Mouse (Mus musculus) liver, embryonic 14.5 days (tissue): ENCODE results near the gene Gm49661. TPM values are rescaled to one million over a fixed set of nuclear protein-coding genes. Genes with fewer than 3 reads are reported as not detected.

ENCODE experiments used
- ATAC-seq: fragments of 200-750 bp; cut with Nextera tagmentation; 2 replicates; pipeline ENCODE4 v1.8.0; 2017; ENCODE audit warnings: moderate number of reproducible peaks, mild to moderate bottlenecking, moderate library complexity; ENCODE audit not compliant: insufficient read depth
- DNase-seq, 3 experiments: peaks; one replicate each; pipeline ENCODE4 v3.0.0-alpha.2; 2012 to 2013; ENCODE audit warnings: low read depth in 3 of 3, low spot score in 3 of 3
- H3K27ac ChIP-seq: fragments of 300-500 bp; sonication (generic); 2 replicates; pipeline ENCODE4 v1.5.1; 2014; ENCODE audit warnings: moderate library complexity, mild to moderate bottlenecking, control low read depth, inconsistent platforms
- H3K27me3 ChIP-seq: fragments of 300-500 bp; sonication (generic); 2 replicates; pipeline ENCODE4 v1.6.1; 2014; ENCODE audit warnings: mild to moderate bottlenecking, low read length, moderate library complexity; ENCODE audit not compliant: control insufficient read depth, insufficient read depth
- H3K36me3 ChIP-seq: fragments of 300-500 bp; sonication (generic); replicated peaks from 2 replicates; pipeline ENCODE4 v1.6.1; 2014; ENCODE audit warnings: low read depth; ENCODE audit not compliant: control insufficient read depth, insufficient read depth
- H3K4me1 ChIP-seq, 2 experiments: fragments of 200-500 bp in 1 of 2; fragments of 300-500 bp in 1 of 2; sonication (generic) in 1 of 2; replicated peaks; 2 replicates each; pipeline ENCODE4 v1.6.1; 2012 to 2014; ENCODE audit warnings: antibody characterized with exemption in 1 of 2, inconsistent platforms in 1 of 2, low read length in 1 of 2; ENCODE audit not compliant: control insufficient read depth in 2 of 2, insufficient read depth in 2 of 2
- H3K4me2 ChIP-seq: fragments of 300-500 bp; sonication (generic); 2 replicates; pipeline ENCODE4 v1.6.1; 2014; ENCODE audit warnings: low read depth, mild to moderate bottlenecking, control low read depth, moderate library complexity
- H3K4me3 ChIP-seq, 2 experiments: fragments of 200-500 bp in 1 of 2; fragments of 300-500 bp in 1 of 2; sonication (generic) in 1 of 2; 2 replicates each; pipeline ENCODE4 v1.5.1; 2012 to 2014; ENCODE audit warnings: low read depth in 2 of 2, low read length in 2 of 2, mild to moderate bottlenecking in 2 of 2, control low read depth in 1 of 2, inconsistent platforms in 1 of 2, moderate library complexity in 1 of 2; ENCODE audit not compliant: insufficient read depth in 1 of 2
- H3K9ac ChIP-seq: fragments of 300-500 bp; sonication (generic); replicated peaks from 2 replicates; pipeline ENCODE4 v1.6.1; 2014; ENCODE audit warnings: mild to moderate bottlenecking, control low read depth, moderate library complexity
- H3K9me3 ChIP-seq: fragments of 300-500 bp; sonication (generic); 2 replicates; pipeline ENCODE4 v1.6.1; 2016; ENCODE audit warnings: low read length, mixed read lengths; ENCODE audit not compliant: control insufficient read depth
- CTCF ChIP-seq: IDR thresholded peaks from 2 replicates; pipeline ENCODE4 v1.5.1; 2016; ENCODE audit warnings: antibody characterized with exemption, low read depth, control low read depth
- EP300 ChIP-seq: IDR thresholded peaks from 2 replicates; pipeline ENCODE4 v1.6.1; 2016; ENCODE audit warnings: antibody characterized with exemption, low read depth
- WGBS: fragments of 180-500 bp; shearing (Covaris S2); extraction: QIAGEN DNeasy Blood & Tissue Kit; methylation state at CpG from one replicate; pipeline ENCODE4 v1.1.7; 2014; ENCODE audit not compliant: insufficient replicate concordance; 5-methylcytosine and 5-hydroxymethylcytosine counted together
- polyA plus RNA-seq, 2 experiments: library from polyadenylated mRNA; depleted of rRNA in 1 of 2; stranded (reverse) in 1 of 2; unstranded in 1 of 2; fragments of >200 nt; fragmentation: Nextera tagmentation in 1 of 2; extraction: Ambion mirVana in 1 of 2; gene quantifications; 2 replicates each; pipeline versions ENCODE4 v1.2.1 to v1.2.3; 2012 to 2014

The Gm49661 gene
- polyA plus RNA-seq, 2 experiments, result not detected

DNA sequence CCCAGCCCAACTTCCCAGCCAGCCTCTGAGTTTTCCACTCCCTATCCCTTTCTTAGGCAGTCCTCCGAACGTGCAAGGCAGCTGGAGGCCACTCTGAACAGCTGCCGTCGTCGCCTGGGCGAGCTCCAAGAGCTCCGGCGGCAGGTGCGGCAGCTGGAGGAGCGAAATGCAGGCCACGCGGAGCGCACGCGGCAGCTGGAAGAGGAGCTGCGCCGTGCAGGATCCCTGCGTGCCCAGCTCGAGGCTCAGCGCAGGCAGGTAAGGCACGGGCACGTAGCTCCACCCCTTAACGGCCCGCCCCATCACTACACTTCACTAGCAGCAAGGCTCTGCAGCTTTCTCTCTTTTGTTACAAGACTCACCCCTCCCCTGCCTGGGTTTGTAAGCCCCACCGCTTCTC, 26.4 kb upstream of the Gm49661 start:
- H3K4me3 ChIP-seq, result no peak overlapping the region
- no peak overlapping the region for H3K9ac ChIP-seq
- peaks cover 5 to 11% of the 10 kb centered on the region in 2 experiments for H3K4me1 ChIP-seq
- H3K9me3 ChIP-seq, result no peaks in the 10 kb centered on the region
- no peaks in the 10 kb centered on the region for H3K36me3 ChIP-seq
- no peak overlapping the region for H3K27ac ChIP-seq
- no peak overlapping the region for H3K4me2 ChIP-seq
- no peak for TF ChIP-seq EP300
- no peaks in the 10 kb centered on the region for H3K27me3 ChIP-seq
- ATAC-seq (no peak), DNase-seq (no peak)
- WGBS, result 59% methylated on average over 25 of the region's 25 CpGs

GRCm38 (mm10) chr8:84994375-84994774, 25.1 kb upstream of the Gm49661 start:
- Histone ChIP-seq H3K9me3 (no peaks in the 10 kb centered on the region), H3K27me3 (no peaks in the 10 kb centered on the region), H3K4me1 (peaks cover 8 to 14% of the 10 kb centered on the region in 2 experiments), H3K4me2 (no peak overlapping the region), H3K36me3 (no peaks in the 10 kb centered on the region), H3K9ac (no peak overlapping the region), H3K4me3 (no peak overlapping the region), H3K27ac (no peak overlapping the region)
- ATAC-seq (no peak), DNase-seq (no peak)
- 88% methylated on average over 9 of the region's 9 CpGs for WGBS
- TF ChIP-seq EP300, result no peak
- no peak for TF ChIP-seq CTCF

GRCm38 (mm10) chr8:84990836-84991235, 21.6 kb upstream of the Gm49661 start:
- no peaks in the 10 kb centered on the region for H3K9me3 ChIP-seq
- no peaks in the 10 kb centered on the region for H3K27me3 ChIP-seq
- H3K27ac ChIP-seq, result peak overlapping the region; percentile 36
- peak in 1 of 3 experiments; percentile 83 for DNase-seq
- peak overlapping the region; percentile 55 to 59 for H3K4me3 ChIP-seq
- H3K4me2 ChIP-seq, result peak overlapping the region; percentile 88
- no peaks in the 10 kb centered on the region for H3K36me3 ChIP-seq
- 2% methylated on average over 15 of the region's 15 CpGs for WGBS
- ATAC-seq, result peak; percentile 58
- peak overlapping the region; percentile 58 for H3K9ac ChIP-seq
- peaks cover 25 to 27% of the 10 kb centered on the region in 2 experiments for H3K4me1 ChIP-seq
- TF ChIP-seq EP300, result no peak
- no peak for TF ChIP-seq CTCF

GRCm38 (mm10) chr8:84990349-84990748, 21.1 kb upstream of the Gm49661 start, which contains the start of gene Hook2:
Gene Hook2 (plus strand): TSS chr8:84990603.
- ATAC-seq, result peak; percentile 84
- TF ChIP-seq CTCF (peak; percentile 98), EP300 (no peak)
- no peaks in the 10 kb centered on the region for H3K36me3 ChIP-seq
- H3K9me3 ChIP-seq, result no peaks in the 10 kb centered on the region
- H3K4me2 ChIP-seq, result peak within 1 kb of the TSS; percentile 88
- peak within 1 kb of the TSS; percentile 87 for H3K27ac ChIP-seq
- H3K27me3 ChIP-seq, result no peaks in the 10 kb centered on the region
- under 1% methylated on average over 28 of the region's 28 CpGs for WGBS
- peak within 1 kb of the TSS; percentile 81 for H3K9ac ChIP-seq
- H3K4me1 ChIP-seq, result peaks cover 27 to 29% of the 10 kb centered on the region in 2 experiments
- peak; percentile 98 to 99 (median 98) for DNase-seq
- peak within 1 kb of the TSS; percentile 55 to 59 for H3K4me3 ChIP-seq

- H3K4me3 ChIP-seq, result peak overlapping the region; percentile 43 to 59
- ATAC-seq, result peak; percentile 76
- peak; percentile 88 to 94 (median 91) for DNase-seq
- WGBS, result 0% methylated on average over 15 of the region's 15 CpGs
- no peaks in the 10 kb centered on the region for H3K36me3 ChIP-seq
- TF ChIP-seq EP300 (no peak), CTCF (peak; percentile 96)
- no peaks in the 10 kb centered on the region for H3K9me3 ChIP-seq
- H3K27ac ChIP-seq, result peak overlapping the region; percentile 87
- H3K4me1 ChIP-seq, result peaks cover 32 to 34% of the 10 kb centered on the region in 2 experiments
- H3K9ac ChIP-seq, result peak overlapping the region; percentile 81
- peak overlapping the region; percentile 88 for H3K4me2 ChIP-seq
- no peaks in the 10 kb centered on the region for H3K27me3 ChIP-seq
Measured at GRCm38 (mm10) chr8:84989810-84990209, 20.6 kb upstream of the Gm49661 start.
